Mouse (Mus musculus): ENCODE results near the gene Wrb.
A peak's percentile ranks its signal among the peaks of the same experiment; 100 is the strongest.

Wrb gene

DNA sequence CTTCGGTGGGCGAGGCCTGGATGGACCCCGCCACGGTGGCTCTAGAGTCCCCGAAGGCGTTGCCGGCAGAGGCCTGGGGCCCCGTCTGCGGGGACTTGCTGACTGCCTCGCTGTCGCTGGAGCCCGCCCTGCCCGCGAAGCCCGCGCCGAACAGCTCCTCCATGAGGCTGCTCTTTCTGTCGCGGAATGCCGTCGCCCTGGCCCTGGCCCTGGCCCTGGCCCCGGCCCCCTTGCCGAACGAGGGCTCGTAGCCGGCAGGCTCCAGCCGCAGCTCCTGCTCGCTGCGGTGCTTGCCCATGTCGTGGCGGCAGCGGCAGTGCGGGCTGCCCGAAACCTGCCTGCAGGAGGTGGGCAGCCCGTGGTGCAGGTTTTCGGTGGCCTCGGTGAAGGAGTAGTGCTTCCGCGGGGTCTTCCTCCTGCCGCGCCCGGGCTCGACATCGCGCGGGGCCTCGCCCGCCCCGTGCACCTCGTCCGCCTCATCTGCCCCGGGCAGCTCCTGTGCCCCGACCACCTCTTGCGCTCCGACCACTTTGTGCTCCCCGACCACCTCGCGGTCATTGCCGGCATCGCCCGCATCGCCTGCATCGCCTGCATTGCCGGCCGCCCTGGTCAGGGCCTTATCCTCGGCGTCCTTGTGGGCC, 14.0 kb downstream of the Wrb start:
- DNase-seq (ENCODE audit: low read depth), result no peak

DNA sequence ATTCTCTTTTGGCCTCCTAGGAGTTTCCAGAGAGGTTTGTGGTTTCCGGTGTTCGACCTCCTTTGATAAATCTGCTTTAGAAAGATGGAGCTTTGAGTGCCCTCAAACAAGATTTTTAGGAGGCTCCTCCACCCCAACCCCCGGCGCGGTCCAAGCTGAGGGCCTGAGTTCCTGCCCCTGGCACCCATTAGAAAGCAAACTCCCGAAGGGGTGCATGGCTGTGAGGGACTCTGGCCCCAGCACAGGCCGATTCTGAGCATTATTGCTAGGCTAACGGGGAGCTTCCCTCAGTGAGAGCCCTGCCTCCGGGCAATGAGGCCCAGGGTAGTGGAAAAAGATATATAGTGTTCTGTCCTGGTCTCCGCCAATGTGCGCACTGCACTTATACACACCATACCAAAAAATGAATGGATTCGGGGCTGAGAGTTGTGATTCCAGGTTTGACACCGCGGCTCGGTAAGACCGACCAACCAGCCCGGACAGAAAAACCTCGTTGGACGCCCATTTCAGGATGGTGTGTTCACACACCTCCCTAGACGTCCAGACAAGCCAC, 14.7 kb downstream of the Wrb start:
- no peak for DNase-seq (ENCODE audit: low read depth)

DNA sequence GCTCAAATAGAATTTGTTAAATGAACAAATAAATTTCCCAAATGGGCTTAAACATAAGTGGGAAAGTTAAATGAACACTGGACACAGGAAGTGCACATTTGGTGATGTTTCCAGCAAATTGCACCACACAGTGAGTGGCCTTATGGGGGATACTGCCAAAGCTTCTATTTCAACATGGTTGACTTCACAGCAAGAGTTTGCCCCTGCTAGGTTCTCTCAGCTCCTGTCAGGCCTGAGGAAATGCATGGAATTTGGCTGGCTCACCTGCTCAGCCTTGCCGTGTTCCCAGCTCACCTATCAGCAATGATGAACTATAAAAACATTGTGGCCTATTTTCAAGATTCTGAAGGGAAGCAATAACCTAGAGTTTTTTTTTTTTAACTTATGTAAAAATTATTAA, 15.7 kb downstream of the Wrb start:
- DNase-seq (ENCODE audit: low read depth), result no peak

DNA sequence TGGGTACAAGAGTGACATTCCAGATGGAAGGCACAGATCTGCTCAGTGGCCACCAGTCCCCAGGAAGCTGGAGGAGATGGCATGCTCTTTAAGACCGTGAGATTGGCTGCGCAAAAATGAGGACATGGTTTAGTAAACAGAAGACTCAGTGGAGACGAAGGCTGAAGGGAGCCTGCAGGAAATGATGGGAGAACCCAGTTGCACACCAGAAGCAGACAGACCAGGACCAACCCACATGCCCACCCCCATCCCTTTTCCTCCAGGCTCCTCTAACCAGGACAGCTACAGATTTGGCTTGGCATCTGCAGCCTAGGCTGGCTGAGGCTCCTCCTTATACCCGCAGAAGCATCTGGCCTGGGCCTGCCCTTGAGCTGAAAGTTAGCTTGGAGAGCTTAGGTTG, 16.1 kb downstream of the Wrb start:
- DNase-seq (ENCODE audit: low read depth), result no peak

DNA sequence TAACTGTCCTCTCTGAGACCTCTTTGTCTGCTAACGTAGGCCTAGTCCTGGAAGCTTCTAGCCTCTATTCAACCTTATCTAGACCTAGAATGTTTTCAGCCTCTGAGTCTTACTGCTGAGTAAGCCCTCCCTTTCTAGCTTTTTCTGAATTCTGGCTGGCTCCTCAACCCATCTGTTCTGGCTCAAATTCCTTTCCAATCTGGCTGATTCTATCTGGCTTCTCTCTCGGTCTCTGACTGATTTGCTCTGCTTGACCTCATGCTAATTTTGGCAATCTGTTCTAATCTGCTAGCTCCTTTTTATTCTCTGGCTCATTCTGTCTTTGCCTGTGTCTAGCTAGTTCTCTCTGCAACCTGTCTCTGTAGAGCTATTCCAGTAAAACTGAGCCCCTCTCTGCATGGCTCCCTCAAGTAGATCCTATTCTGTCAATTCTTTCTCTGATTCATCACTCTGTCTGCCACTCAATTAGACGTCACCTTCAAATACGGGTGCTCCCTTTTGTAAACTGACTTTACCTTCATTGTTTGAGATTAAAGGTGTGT, 20.6 kb downstream of the Wrb start:
- no peak for DNase-seq (ENCODE audit: low read depth)

DNA sequence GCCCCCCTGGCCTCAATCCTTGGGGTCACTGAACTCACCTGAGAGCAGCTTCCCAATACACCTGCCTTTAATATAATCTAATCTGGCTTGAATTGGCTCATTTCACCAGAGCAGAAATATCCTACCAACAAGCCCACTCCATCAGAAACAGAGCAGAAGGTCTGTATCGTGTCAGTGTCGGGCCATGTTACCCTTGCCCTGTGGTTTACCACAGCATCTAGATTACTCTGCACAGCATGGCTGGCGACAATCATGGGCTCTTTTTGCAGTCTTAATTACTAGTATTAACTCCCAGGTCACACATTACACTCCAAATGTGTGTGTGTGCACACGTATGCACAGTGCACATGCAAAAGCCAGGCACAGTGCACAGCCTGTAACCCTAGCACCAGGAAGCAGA, 23.6 kb downstream of the Wrb start:
- DNase-seq (ENCODE audit: low read depth), result no peak

- DNase-seq (ENCODE audit: low read depth), result no peak
Measured at GRCm38 (mm10) chr16:96173648-96174047, 28.4 kb downstream of the Wrb start.

DNA sequence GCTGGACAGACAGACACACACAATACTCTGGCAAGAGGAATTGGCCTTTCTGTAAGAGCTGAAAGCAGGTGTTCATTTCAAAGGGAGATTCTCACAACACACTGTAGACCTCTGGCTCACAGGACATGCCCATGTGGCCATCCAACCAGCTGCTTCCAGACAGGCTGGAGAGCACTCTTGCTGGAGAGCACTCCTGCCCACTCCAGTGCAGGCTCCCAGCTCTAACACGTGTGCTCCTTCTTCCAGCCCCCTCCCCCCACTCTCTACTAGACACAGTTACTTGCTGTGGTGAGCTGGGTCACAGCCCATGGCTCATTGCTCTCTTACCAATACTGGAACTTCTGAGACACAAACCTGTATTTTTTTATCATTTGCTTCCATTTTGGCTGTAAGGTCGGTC, 30.2 kb downstream of the Wrb start:
- no peak for DNase-seq (ENCODE audit: low read depth)

DNA sequence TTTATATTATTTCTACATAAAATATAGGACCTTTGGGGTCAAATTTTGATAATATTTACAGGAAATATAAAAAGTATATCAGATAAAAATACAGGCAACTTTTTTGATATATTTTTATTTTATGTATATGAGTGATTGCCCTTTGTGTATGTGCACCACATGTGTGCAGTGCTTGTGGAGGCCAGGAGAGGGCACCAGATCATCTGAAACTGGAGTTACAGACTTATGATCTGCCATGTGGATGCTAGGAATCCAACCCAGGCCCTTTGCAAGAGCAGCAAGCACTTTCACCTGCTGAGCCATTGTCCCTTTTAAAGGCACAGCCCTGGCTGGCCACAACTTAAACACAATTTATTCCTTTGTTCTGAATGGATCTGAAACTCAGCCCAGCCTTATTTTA, 33.9 kb downstream of the Wrb start:
- no peak for DNase-seq (ENCODE audit: low read depth)

DNA sequence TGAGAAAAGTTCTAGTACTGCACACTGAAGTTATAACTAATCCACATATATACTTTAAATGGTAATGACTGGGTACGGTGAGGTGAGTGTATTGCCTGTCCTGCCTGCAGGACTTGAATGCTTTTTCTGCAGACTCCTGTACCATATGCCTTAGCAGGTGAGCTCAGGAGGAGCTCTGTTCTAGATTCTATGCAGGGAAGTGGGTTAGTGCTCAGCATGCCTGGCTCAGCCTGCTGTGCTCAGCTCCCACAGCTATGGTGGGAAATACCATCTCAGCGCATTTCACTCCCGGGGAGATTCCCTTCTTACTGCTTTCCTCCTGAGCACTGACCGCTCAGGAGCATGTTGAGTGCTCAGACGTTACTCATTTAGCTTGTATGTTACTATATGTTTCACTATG, 42.4 kb downstream of the Wrb start:
- DNase-seq (ENCODE audit: low read depth), result no peak

GRCm38 (mm10) chr16:96191531-96192506, 46.6 kb downstream of the Wrb start, which contains the start of gene Lca5l:
Gene Lca5l, minus strand, starts transcription at chr16:96192271.
- peak; percentile 98 for DNase-seq (ENCODE audit: low read depth)

DNA sequence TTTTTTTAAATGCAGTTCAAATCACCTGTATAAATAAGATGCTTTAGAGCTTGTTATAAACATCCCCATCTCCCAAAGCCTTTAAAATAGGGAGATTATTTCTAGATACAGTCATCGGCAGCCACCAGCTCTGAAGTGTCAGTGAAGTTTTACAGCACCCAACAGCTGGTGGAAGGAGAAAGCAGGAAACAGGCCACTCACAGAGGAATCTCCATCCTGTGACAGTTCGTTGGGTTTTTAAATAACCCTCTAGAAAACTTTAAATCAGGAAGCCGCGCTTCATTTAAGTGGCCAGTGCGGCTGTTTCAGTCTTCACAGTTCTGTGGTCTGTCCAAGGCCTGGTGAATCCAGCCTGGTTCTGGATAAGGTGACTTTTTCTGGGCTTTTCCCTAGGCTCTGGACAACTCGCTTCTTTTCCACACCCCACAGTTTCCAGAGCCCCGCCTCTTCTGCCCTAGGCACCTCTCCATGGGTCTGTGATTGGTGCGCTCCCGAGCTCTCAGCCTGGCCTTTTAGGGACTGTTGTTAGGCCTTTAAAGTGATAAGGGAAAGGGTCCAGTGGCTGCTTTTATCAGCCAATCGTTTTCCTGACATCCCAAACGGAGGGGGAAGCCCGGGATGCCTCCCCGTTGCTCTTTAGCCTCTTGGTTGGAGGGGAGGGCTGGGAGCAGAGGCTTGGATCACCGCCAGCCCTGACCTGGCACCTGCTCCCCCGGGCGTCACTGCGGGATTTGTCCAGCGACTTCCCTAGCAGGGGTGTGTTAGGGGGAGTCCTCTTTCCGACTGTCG, 54.9 kb downstream of the Wrb start, which contains the start of gene Sh3bgr:
Gene Sh3bgr, plus strand, starts transcription at position 538 of the 789 bp plus-strand sequence.
- DNase-seq (ENCODE audit: low read depth), result no peak

DNA sequence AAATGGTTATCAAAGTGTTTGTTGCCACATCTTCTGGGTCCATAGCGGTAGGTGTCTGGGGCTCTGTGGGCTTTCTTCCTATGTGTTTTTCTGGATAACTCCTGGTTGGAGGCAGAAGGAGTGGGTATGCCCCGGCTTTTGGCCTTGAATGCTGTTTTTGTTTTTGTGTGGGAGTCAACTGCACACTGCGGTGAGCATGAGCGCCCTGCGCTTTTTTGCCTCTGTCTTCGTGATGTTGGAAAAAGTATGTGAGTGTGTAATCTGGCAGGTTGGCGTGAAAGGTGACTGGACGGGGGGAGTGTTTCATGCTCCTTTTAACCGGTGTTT, 55.5 kb downstream of the Wrb start:
- DNase-seq (ENCODE audit: low read depth), result no peak

- no peak for DNase-seq (ENCODE audit: low read depth)
Measured at GRCm38 (mm10) chr16:96201485-96202232, 56.5 kb downstream of the Wrb start.
